Mouse (Mus musculus) spleen, postnatal 14 days (tissue): Measurements from ENCODE around the gene Gm14085.

Source experiments
- DNase-seq, 2 experiments: peaks; one replicate each; pipeline ENCODE4 v3.0.0; 2021 to 2022; ENCODE audit warnings: low spot score in 2 of 2

Gm14085 gene

GRCm38 (mm10) chr2:122561221-122561620, 76.5 kb downstream of the Gm14085 start:
- no peak for DNase-seq

GRCm38 (mm10) chr2:122562251-122562650, 77.5 kb downstream of the Gm14085 start:
- no peak for DNase-seq

DNA sequence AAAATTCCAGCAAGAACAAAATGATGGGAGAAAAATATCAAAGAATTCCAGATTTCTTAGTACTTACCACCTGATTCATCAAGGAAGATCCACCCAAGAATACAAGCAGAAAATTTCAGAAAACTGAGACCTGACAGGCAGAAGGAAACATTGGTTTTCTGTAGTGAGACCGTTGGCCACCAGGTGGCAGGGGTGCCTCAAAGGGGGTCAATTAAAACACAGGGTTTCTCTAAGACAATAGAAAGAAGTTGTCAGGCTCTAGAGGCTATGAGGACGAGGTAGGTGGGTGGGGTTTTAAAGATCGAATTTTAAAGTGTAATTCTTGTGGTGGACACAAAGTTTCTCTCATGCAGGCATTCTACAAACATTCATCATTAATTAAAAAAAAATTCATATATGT, 84.7 kb downstream of the Gm14085 start:
- peak in 1 of 2 experiments; percentile 49 for DNase-seq

- DNase-seq: no peak
Measured at GRCm38 (mm10) chr2:122570430-122570829, 85.7 kb downstream of the Gm14085 start.

GRCm38 (mm10) chr2:122571326-122571725, 86.6 kb downstream of the Gm14085 start:
- no peak for DNase-seq

- no peak for DNase-seq
Measured at GRCm38 (mm10) chr2:122572438-122572837, 87.7 kb downstream of the Gm14085 start.

DNA sequence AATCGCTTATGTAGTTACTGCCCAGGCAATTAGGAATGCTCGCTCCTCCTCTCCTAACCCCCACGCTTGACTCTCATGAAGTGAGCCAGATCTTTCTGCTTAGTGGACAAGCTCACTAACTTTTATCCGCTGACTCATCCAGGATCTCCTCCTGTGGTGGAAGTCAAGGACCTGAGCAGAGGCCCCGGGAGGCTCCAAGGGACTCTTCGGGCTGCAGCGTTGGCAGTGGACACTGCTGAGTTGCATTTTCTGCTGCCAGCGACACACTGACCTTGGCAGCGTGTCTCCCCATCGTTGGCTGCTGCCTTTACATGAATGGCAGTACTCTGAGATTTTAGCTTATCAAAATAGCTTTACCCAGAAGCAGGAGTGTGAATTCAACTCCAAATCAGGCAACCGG, 90.7 kb downstream of the Gm14085 start:
- no peak for DNase-seq

GRCm38 (mm10) chr2:122576295-122576694, 91.6 kb downstream of the Gm14085 start:
- no peak for DNase-seq

GRCm38 (mm10) chr2:122577316-122577715, 92.6 kb downstream of the Gm14085 start:
- no peak for DNase-seq
